Mouse (Mus musculus) neural tube, embryonic 13.5 days (tissue): Measurements from ENCODE around the gene Alg5. TPM values are rescaled to one million over a fixed set of nuclear protein-coding genes. Genes with fewer than 3 reads are reported as not detected.

ENCODE experiments used
- polyA plus RNA-seq: library from polyadenylated mRNA; unstranded; fragments of >200 nt; fragmentation: Nextera tagmentation; extraction: Ambion mirVana; gene quantifications from 2 replicates; pipeline ENCODE4 v1.2.1, GENCODE M21; 2015

Gene Alg5
- polyA plus RNA-seq, 1 experiment from 2014 or later: 46.4 TPM

Other genes starting within 250 kb of the Alg5 start
- gene Supt20, start 42.7 kb upstream of the Alg5 start, polyA plus RNA-seq: 78.6 and 93.7 TPM in 2 replicates
- 0.53 TPM in 1 of 2 replicates, not detected in the other for gene Gm21958, start 21.2 kb upstream of the Alg5 start, polyA plus RNA-seq
- 58.9 and 69.9 TPM in 2 replicates for gene Exosc8, start 146 bp upstream of the Alg5 start, polyA plus RNA-seq
- 0.44 and 0.70 TPM in 2 replicates for gene Smad9, start 20.0 kb downstream of the Alg5 start, polyA plus RNA-seq
- 40.3 and 41.5 TPM in 2 replicates for gene Rfxap, start 72.3 kb downstream of the Alg5 start, polyA plus RNA-seq
- 0.63 and 0.95 TPM in 2 replicates for gene Sertm1, start 180.3 kb downstream of the Alg5 start, polyA plus RNA-seq